Mouse (Mus musculus) monocyte, adult 59 days (primary cell): ENCODE results near the gene Map3k3. TPM values are rescaled to one million over a fixed set of nuclear protein-coding genes. Genes with fewer than 3 reads are reported as not detected.

Source experiments
- total RNA-seq, 2 experiments: library from RNA; stranded (reverse); gene quantifications; one replicate each; pipeline ENCODE4 v1.2.4; 2023

The Map3k3 gene
- total RNA-seq = 100 to 1,000 TPM; 227 to 231 TPM

DNA sequence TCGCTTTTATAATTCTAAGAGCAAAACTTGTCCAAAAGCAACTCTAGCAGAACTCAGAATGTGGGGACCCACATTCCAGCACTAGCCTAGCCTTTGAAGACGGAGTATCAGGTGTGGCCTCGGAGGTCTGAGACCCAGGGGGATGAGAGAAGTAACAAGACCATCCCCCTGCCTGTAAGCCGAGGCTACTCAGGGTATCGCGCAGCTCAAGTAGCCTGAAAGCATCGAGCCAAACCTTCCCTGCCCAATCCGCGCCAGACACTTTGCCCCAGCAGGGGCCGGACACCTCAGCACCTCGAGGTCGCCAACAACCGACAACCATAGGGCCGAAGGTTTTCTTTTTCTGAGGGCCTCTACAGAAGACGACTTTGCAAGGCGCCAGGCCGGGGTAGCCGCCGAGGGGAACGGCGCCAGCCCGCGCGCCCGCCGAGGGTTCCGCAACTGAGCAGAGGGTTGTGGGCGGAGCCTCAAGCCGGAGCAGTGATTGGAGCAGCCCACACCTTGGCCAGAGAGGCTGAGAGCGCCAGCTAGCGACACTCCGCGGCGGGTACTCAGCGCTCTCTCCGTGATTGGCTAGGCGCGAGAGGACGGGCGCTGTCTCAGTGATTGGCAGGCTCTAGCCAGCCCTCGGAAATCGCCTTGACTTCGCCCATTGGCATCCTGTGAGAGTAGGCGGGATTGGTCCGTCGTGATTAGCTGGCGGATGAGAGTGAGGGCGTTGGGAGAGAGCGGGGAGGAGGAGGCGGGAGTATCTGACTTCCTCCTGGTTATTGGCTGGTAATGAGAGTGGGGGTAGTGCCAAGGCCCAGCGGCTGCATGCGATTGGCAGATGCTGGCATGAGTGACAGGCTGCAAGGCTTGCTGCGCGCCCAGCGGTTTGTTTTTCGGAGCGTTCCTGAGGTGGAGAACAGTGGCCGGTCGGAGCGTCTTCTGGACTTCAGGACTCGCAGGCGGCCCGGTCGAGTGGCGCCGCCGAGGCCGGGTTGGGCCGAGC is at the start of gene Map3k3:
TSS of gene Map3k3 (plus strand) at position 906 of the 994 bp plus-strand sequence.

DNA sequence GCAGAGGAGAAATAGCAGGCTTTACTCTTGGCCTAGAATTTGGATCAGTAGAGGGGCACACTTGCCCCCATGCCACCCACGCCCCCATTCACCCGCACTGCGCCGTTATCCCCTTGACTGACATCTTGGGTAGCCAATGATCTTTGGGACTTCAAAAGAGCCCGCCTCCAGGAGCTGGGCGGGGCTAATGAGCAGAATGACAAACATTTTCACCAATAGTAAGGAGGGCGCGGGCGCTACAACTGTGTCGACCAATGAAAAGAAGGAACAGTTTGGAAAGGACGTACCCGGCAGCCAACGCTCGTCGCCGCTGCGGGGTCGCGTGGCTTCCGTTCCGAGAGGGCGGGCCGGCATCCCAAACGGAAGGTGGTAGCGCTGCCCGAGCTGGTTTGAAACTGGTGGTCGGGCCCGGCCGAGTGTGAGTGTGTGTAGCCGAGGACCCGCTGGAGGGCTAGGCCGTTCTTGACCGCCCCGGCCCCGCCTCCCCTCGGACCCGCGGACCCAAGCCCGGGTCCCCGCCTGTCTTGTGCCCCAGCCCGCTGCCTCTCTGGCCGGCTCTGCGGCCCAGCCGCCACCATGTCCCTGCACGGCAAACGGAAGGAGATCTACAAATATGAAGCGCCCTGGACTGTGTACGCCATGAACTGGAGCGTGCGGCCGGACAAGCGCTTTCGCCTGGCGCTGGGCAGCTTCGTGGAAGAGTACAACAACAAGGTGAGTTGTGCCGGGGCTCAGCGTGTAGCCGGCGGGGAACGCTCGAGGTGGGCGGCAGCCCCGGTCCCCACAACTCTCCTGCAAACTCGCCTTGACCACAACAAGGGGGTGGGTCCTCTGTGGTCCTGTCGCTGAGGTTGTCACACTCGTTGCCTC is 47.6 kb upstream of the Map3k3 start, which contains the start of gene Dcaf7:
TSS of gene Dcaf7 (plus strand) at position 325 of the 870 bp plus-strand sequence.

DNA sequence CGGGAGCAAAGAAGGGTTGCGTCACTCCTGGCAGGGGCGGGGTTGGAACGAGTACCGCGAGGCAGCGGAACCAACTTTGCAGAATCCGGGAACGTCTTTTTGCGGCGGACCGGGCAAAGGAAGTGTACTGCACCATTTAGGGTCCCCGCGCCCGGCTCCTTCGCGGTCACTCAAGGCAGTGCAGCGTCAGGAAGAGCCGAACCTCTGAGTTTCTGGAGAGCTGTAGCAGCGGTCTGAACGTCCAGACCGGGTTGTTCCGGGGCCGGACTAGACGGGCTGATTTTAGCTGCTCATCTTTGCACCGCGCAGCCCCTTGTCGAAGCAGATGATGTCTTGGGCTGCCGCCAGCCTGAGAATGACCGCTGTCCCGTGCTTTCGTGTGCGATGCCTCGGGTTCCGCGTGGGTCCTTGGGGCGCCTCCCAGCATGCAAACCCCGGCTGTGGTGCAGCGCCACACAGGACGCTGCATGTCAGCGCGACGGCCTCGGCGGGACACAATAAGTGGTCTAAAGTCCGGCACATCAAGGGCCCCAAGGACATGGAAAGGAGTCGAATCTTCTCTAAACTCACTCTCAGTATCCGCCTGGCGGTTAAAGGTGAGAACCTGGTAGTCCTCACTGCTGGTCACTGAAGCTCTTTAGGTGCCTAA is 18.4 kb upstream of the Map3k3 start, which contains the start of gene Taco1:
TSS of gene Taco1 (plus strand) at position 139 of the 649 bp plus-strand sequence.

DNA sequence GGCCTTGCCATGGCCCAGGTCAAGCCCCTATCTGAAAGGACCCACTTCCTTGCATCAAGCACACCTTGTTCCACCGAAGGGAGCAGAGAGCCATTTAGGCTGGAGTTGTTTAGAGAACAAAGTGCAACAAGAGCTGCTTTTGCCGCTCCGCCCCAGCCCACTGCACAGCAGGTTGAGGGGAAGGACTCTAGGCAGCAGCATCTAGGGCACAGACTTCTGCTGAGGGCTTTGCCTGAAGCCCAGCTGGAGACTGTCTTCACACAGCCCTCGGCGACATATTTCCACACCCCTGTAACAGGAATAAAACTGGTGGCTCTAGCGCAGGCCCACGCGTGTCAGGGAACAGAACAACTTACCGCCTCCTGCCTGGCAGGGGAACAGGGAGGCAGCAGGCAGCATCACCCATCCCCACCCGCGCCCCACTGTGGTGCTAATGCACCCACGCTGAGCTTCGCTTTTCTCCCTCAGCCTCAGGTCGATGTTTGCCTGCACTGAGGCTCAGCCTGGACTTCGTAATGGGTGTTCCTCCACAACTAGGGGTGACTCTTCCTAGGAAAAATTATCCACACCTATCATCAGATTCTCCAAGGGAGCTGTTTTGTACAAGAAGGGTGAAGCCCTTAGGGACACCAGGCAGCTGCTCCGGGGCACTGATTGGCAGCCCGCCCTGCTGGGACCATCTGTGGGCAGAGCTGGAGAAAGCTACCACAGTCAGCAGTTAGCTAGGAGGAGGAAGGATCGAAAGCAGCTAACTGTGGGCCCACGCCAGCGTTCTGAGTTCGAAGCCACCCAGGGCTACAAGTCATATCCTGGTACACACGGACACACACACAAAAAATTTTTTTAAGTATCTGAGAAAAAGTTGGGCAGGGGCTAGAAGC is 76.7 kb downstream of the Map3k3 start, which contains the start of the genes Gm10840 and Limd2:
TSS of gene Gm10840 (plus strand) at position 10 of the 881 bp plus-strand sequence.
TSS of gene Limd2 (minus strand) at position 20 of the 881 bp plus-strand sequence.

DNA sequence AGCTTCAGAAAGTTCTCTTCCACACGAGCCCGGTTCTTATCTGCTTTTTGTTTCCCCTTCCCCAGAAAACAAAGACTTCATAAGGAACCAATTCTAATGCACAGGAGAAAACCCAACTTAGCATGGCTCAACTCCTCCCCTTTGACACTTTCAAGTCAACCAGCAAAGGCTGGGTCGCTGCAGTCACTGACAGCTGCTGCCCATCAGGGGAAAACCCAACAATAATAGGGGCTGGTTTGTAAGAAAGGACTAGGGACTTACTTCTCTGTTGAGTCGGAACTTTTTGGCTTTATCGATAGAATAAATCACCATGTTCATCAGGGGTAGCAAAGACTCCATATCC is 117.7 kb downstream of the Map3k3 start, which contains the start of gene Strada:
TSS of gene Strada (minus strand) at position 46 of the 343 bp plus-strand sequence.

Other genes starting within 250 kb of the Map3k3 start
- 1 to 10 TPM; 1.7 to 1.8 TPM for gene Cyb561, start 131.3 kb upstream of the Map3k3 start, total RNA-seq
- 100 to 1,000 TPM; 573 to 595 TPM for gene Ace, start 116.7 kb upstream of the Map3k3 start, total RNA-seq
- under 1 TPM in 1 of 2 experiments, not detected in 1; 0.39 TPM for gene Ace3, start 89.9 kb upstream of the Map3k3 start, total RNA-seq
- gene Kcnh6, start 76.5 kb upstream of the Map3k3 start, total RNA-seq = not detected
- gene Dcaf7, start 47.7 kb upstream of the Map3k3 start, total RNA-seq = 10 to 100 TPM; 59.0 to 63.9 TPM
- gene Taco1, start 18.6 kb upstream of the Map3k3 start, total RNA-seq = 1 to 10 TPM; 6.0 to 6.9 TPM
- 10 to 100 TPM in 1 of 2 experiments, 1 to 10 TPM in 1; 8.6 to 10.8 TPM for gene Gm10840, start 76.2 kb downstream of the Map3k3 start, total RNA-seq
- 100 to 1,000 TPM; 248 to 268 TPM for gene Limd2, start 76.2 kb downstream of the Map3k3 start, total RNA-seq
- 10 to 100 TPM; 26.6 to 29.1 TPM for gene Strada, start 117.6 kb downstream of the Map3k3 start, total RNA-seq
- gene Ccdc47, start 131.7 kb downstream of the Map3k3 start, total RNA-seq = 10 to 100 TPM; 37.6 to 52.1 TPM
- 10 to 100 TPM; 47.0 to 51.3 TPM for gene Ddx42, start 132.3 kb downstream of the Map3k3 start, total RNA-seq
- 10 to 100 TPM; 24.5 to 31.0 TPM for gene Ftsj3, start 171.5 kb downstream of the Map3k3 start, total RNA-seq
- gene Psmc5, start 171.5 kb downstream of the Map3k3 start, total RNA-seq = 10 to 100 TPM; 36.6 to 43.2 TPM
- gene Smarcd2, start 188.4 kb downstream of the Map3k3 start, total RNA-seq = 100 to 1,000 TPM; 102 to 106 TPM
- gene Tcam1, start 192.1 kb downstream of the Map3k3 start, total RNA-seq = not detected
- gene Gh, start 217.3 kb downstream of the Map3k3 start, total RNA-seq = not detected
- gene Cd79b, start 230.1 kb downstream of the Map3k3 start, total RNA-seq = 10 to 100 TPM; 12.8 to 15.6 TPM